Mouse (Mus musculus): ENCODE measurements around the gene Rgs6.

- TF ChIP-seq CTCF (IDR thresholded peaks at IDR 0.05; ENCODE audit: extremely low read depth, insufficient read length, insufficient replicate concordance, low read depth, low read length) (peak; percentile 68; the same call in 1 of the 2 replicates), POLR2A (IDR thresholded peaks at IDR 0.05; ENCODE audit: low read depth, low read length) (no peak)
Measured at GRCm38 (mm10) chr12:82700840-82701239, 112.7 kb downstream of the Rgs6 start.

Data from small intestine, adult 2 months (tissue).